Mouse (Mus musculus): ENCODE data around the gene Repin1.
"Not testable (repeated sequence)": the region's sequence is repeated elsewhere in the genome, so short reads cannot be mapped to it uniquely, and the experiment has no call there.

The Repin1 gene

DNA sequence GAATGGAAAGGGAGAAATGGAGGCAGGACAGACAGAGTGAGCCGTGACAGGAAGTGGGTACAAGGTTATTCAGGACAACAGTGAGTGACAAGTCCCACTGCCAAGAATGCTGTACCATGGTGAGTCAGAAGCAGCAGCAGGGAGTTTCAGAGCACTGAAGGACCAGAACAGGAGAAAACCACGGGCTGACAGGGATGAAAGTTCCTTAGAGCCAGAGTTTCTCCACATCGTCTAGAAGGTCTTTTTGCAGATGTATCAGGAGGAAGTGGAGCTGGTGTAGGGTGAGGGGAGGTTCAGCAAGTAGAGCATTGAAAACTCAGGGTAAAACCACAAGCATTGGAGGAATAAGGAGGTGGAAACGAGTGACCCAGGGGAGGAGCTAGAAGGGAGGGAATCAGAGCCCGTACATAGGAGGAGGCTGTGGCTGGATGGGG lies 14.5 kb upstream of the Repin1 start:
- DNase-seq (ENCODE audit: low read depth, low spot score) = no peak

DNA sequence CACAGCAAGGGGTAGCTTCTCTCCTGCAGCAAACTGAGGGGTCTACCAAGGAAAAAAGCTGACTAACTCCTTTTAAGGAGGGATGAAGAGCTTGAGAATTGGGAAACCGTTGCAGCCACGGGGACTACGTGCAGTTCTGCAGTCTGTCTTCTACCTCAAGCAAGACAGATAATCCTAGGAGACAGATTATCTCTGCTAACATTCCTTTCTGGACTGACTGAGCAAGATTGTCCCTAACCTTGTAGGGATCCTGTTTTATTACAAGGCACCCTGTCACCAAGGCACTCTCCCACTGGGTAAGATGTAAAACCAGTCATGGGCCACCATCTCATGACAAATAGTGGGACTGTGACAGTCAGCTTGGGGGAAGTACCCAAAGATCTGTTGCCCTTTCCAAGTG lies 12.4 kb upstream of the Repin1 start:
- DNase-seq (ENCODE audit: low read depth, low spot score) = no peak

DNA sequence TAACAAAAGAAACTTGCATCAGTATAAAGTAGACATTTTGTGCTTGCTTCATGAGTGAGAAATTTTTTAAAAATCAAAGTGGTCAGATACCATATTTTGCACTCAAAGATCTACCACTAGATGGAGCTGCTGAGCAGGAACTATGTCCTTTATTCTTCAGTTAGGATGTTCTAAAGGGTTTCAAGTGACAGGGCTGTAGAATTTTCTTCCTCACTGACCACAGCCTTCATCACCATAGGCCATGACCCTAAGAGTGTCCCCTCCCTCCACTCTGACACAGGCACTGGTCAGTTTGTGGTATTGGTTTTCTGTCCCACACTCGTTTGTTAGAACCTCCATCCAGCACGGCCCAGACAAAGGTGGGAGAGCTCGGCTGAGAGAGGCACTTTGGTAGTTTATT lies 11.6 kb upstream of the Repin1 start:
- no peak for DNase-seq (ENCODE audit: low read depth, low spot score)

DNA sequence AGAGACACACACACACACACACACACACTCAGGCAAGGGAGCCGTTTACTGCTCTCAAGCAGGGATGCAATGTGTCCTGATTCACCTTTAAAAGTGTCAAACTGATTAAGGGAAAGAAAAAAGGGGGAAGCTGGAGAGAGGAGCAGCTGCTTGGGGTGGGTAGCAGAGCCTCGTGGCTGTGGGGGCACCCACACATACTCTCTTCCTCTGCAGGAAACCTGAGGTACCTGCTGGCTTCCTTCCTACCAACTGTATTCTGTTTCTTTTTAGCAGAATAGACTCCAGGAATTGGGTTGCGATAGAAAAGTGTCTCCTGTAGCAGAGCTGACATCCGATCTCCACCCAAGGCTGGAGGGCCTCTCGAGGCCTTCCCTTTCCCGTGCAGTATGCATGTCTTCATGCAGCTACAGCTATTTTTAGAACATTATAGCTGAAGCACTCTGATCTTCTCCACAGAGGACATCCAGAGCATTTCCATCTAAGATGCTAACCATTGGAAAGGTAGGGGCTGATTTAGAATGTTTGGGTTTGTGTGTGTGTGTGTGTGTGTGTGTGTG lies 4.4 kb upstream of the Repin1 start, which contains the start of gene Gm45021:
Gene Gm45021 (plus strand): TSS at position 417 of the 557 bp plus-strand sequence.
- DNase-seq (ENCODE audit: low read depth, low spot score) = no peak

- DNase-seq (ENCODE audit: low read depth, low spot score) = no peak
Observed at GRCm38 (mm10) chr6:48591221-48591845, 2.4 kb upstream of the Repin1 start.

DNA sequence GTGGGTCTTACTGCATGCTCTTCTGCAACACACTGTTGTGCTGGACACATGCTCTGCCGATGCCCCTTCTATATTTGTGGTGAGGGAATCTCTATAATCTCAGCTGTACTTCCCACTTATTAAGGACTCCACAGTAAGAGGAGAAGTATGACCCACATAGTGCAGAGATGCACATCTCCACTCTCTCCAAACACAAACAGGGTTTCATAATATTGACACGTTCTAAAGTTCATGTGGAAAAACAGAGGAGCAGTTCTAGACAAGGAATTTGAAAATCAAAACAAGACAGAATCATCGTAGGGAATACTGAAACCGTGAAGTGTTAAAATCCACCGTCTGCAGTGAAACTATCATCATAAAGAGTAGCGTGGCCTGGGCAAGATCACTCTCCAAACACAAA lies 1.8 kb upstream of the Repin1 start:
- no peak for DNase-seq (ENCODE audit: low read depth, low spot score)

DNA sequence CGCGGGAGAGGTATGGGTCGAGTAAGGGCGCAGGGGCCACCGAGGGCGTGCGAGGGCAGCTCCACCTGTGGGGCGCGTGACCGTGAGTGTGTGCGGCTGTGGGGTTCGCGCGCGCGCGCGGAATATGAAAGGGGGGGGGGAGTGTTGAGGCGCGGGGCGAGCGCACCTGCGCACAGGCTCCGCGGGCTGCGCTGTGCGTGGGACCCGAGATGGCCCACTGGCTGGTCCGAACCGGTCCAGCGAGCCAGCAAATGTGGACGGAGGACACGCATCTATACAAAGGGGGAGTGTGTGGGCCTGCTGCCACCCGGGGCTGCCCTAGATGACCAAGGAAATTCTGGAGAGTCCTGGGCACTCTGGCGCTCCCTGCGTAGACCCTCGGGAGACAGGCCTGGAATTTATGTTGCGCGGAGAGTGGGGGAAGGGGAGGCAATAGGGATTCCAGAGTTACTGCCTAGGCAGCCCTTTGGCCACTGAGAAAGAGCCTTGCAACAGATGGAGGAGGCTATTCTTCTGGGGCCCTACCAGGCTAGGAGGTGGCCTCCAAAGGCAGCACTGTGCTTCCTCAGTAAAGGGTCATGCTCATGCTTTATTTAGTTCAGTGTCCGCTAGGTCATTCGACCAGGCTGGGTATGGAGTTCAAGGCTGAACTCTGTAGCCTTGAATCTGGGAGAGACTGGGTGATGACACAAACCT lies 508 bp downstream of the Repin1 start:
- peak; percentile 22 for DNase-seq (ENCODE audit: low read depth, low spot score)

GRCm38 (mm10) chr6:48595278-48595677 lies 1.6 kb downstream of the Repin1 start:
- no peak for DNase-seq (ENCODE audit: low read depth, low spot score)

GRCm38 (mm10) chr6:48596545-48597232 lies 3.0 kb downstream of the Repin1 start:
- no peak for DNase-seq (ENCODE audit: low read depth, low spot score)

- no peak for DNase-seq (ENCODE audit: low read depth, low spot score)
Observed at GRCm38 (mm10) chr6:48597233-48597625, 3.5 kb downstream of the Repin1 start.

DNA sequence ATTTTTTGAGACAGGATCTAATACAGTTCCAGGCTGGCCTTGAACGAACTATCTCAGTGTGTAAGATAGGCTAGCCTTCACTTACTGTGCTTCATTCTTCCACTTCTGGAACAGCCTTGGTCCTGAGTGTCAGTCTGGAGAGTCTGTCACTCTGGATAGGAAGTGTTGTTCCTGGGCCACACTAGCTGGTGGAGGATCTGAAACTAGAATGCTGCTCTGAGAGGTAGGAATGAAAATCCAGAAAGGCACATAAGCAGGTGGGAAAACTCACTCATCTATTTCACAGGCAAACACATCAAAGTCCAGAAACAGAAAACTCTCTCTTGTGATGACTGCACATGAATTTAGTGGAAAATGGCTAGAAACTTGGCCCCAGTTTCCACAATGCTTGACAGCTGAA lies 6.9 kb downstream of the Repin1 start:
- no peak for DNase-seq (ENCODE audit: low read depth, low spot score)

- peak; percentile 92 for DNase-seq (ENCODE audit: low read depth, low spot score)
Observed at GRCm38 (mm10) chr6:48601271-48602079, 7.8 kb downstream of the Repin1 start, which contains the start of gene Zfp775. Gene Zfp775 (plus strand): TSS chr6:48602063.

DNA sequence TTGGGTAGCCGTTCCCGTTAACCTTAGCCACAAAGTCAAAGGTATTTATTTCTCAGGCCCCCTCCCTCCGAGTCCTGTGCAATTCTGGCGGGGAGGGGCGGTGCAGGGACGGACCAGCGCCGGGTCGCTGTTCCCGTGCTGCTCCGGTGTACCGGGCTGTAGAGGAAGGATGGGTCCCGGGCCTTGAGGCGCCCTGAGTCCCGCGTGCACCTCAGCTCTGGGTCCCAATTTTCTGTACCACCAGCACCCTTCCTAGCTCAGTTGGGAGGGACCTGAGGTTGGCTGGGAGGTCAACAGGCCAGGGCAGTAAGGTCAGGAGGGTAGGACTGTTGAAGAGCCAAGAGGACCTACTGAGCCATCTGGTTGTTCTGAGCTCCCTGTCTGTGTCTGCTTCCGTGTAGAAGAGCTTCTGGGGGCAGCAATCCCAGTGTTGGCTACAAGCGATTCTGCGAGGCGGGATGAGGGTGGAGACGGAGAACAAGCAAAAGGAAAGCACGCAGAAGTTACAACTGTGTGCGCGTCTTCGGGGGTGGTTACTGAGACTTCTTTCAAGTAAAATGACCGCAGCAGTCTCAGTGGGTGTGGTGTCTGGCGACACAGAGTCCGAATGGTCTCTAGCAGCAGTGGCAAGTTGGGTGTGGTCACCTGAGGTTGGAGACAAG lies 8.5 kb downstream of the Repin1 start:
- DNase-seq (ENCODE audit: low read depth, low spot score) = no peak

DNA sequence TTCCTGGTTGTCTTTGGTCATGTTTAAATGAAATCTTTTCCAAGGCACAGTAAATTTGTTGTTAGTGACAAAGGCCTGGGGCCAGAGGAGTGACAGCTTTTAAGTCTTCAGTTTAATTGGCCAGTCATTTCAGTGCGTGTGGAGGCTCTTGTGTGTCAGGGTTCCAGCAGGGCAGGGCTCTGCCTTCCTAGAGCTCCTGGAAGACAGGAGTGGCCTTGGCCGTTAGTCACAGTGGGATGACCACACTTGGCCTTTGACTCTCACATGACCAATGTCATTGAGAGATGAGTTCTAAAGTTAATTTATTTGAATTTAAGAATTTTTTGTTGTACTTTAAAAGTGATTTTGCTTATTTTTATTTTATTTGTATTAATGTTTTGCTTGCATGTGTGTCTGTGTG lies 14.4 kb downstream of the Repin1 start:
- no peak for DNase-seq (ENCODE audit: low read depth, low spot score)

GRCm38 (mm10) chr6:48609512-48609911 lies 15.8 kb downstream of the Repin1 start:
- no peak for DNase-seq (ENCODE audit: low read depth, low spot score)

DNA sequence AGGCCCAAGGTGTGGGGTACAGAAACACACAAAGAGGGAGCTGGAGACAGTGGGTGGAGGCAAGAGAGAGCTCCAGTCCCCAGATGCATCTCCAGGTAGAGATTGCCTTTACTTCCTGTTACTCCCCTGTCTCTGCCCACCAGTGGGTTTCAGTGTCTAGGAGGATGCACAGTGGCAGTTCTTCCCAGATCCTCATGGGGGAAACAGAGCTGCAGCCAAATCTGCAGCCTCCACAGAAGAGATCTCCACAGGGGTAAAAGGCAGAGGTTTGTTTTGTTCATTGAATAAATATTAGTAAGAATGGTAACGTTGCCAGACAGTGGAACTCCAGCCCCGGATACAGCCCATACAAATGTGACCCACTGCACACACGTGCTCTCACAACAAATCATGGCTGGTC lies 17.0 kb downstream of the Repin1 start:
- no peak for DNase-seq (ENCODE audit: low read depth, low spot score)

DNA sequence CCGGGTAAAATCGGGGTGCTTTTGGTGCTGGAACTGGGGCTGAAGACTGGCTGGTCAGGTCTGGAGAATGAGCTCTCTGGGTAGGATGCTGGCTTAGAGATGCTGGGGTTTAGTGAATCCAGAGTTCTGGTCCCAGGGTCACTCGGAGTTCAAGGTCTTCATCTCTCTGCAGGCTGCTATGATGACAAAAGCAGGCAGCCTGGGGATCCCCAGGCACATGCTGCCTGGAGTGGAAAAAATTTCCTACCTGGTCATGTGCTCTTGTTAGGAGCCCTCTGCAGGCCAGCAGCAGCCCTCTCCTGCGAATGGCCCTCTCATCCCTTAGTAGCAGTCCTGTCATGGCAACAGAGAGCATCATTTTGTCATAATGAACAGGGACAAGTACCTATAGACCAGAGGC lies 19.8 kb downstream of the Repin1 start:
- DNase-seq (ENCODE audit: low read depth, low spot score) = no peak

DNA sequence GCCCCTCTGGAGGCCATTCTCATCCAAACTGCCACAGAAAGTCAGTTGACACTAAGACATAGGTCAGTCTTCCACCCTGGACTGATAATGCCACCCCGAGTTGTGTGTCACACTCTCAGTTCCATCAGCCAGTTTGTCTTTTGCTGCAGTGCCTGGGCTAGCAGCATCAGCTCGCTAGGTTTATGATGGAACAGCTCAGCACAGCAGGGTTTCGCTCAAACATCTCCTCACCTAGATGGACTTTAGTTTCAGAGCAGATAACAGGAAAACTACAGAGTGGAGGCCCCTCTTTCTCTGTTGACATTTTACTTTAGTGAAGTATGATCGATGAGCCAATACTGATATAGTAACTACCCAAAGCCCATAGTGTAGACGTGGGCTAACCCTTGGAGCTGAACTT lies 21.1 kb downstream of the Repin1 start:
- no peak for DNase-seq (ENCODE audit: low read depth, low spot score)

GRCm38 (mm10) chr6:48620031-48620430 lies 26.3 kb downstream of the Repin1 start:
- no peak for DNase-seq (ENCODE audit: low read depth, low spot score)

- DNase-seq (ENCODE audit: low read depth, low spot score) = not testable (repeated sequence)
Observed at GRCm38 (mm10) chr6:48622186-48622843, 28.6 kb downstream of the Repin1 start.
